Mouse (Mus musculus): ENCODE data around the gene Spn. TPM values are rescaled to one million over a fixed set of nuclear protein-coding genes. Genes with fewer than 3 reads are reported as not detected.

Gene Spn
- polyA plus RNA-seq, 1 experiment from 2014 or later, result not detected

- Histone ChIP-seq H3K4me1 (ENCODE audit: control insufficient read depth, insufficient read depth, low read length) (0 out of 2 replicates have a peak, but pooled peaks cover 4% of the 10 kb centered on the region), H3K9me3 (ENCODE audit: control insufficient read depth, low read length) (no peaks in the 10 kb centered on the region), H3K9ac (replicated peaks; ENCODE audit: low read length) (no peak overlapping the region), H3K27ac (replicated peaks; ENCODE audit: low read depth, low read length) (no peak overlapping the region), H3K36me3 (ENCODE audit: control insufficient read depth, insufficient read depth, low read length) (no peaks in the 10 kb centered on the region), H3K4me2 (ENCODE audit: low read length) (no peak overlapping the region), H3K27me3 (ENCODE audit: control insufficient read depth, insufficient read depth, low read length) (no peaks in the 10 kb centered on the region), H3K4me3 (replicated peaks; ENCODE audit: low read depth, low read length) (no peak overlapping the region)
- 76% methylated on average over 2 of the region's 2 CpGs for WGBS
- no peak for ATAC-seq (ENCODE audit: low FRiP score, low TSS enrichment)
- DNase-seq, result no peak
These were observed 52.8 kb downstream of the Spn start for GRCm38 (mm10) chr7:127084794-127085193.

- Histone ChIP-seq H3K4me2 (ENCODE audit: low read length) (no peak overlapping the region), H3K27ac (replicated peaks; ENCODE audit: low read depth, low read length) (no peak overlapping the region), H3K36me3 (ENCODE audit: control insufficient read depth, insufficient read depth, low read length) (no peaks in the 10 kb centered on the region), H3K9ac (replicated peaks; ENCODE audit: low read length) (no peak overlapping the region), H3K4me3 (replicated peaks; ENCODE audit: low read depth, low read length) (no peak overlapping the region), H3K4me1 (ENCODE audit: control insufficient read depth, insufficient read depth, low read length) (no peaks in the 10 kb centered on the region), H3K27me3 (ENCODE audit: control insufficient read depth, insufficient read depth, low read length) (no peaks in the 10 kb centered on the region), H3K9me3 (ENCODE audit: control insufficient read depth, low read length) (no peaks in the 10 kb centered on the region)
- DNase-seq (no peak), ATAC-seq (ENCODE audit: low FRiP score, low TSS enrichment) (no peak)
- 89% methylated on average over 4 of the region's 4 CpGs for WGBS
These were observed 53.9 kb downstream of the Spn start for GRCm38 (mm10) chr7:127083689-127084088.

- Histone ChIP-seq H3K4me1 (ENCODE audit: control insufficient read depth, insufficient read depth, low read length) (no peaks in the 10 kb centered on the region), H3K9me3 (ENCODE audit: control insufficient read depth, low read length) (no peaks in the 10 kb centered on the region), H3K4me3 (replicated peaks; ENCODE audit: low read depth, low read length) (no peak overlapping the region), H3K36me3 (ENCODE audit: control insufficient read depth, insufficient read depth, low read length) (no peaks in the 10 kb centered on the region), H3K27me3 (ENCODE audit: control insufficient read depth, insufficient read depth, low read length) (no peaks in the 10 kb centered on the region), H3K27ac (replicated peaks; ENCODE audit: low read depth, low read length) (no peak overlapping the region), H3K4me2 (ENCODE audit: low read length) (no peak overlapping the region), H3K9ac (replicated peaks; ENCODE audit: low read length) (no peak overlapping the region)
- ATAC-seq (ENCODE audit: low FRiP score, low TSS enrichment) (no peak), DNase-seq (no peak)
- WGBS, result 55% methylated on average over 2 of the region's 2 CpGs
These were observed 54.6 kb downstream of the Spn start for GRCm38 (mm10) chr7:127082995-127083394.

- no peaks in the 10 kb centered on the region for H3K36me3 ChIP-seq (ENCODE audit: control insufficient read depth, insufficient read depth, low read length)
- no peak for ATAC-seq (ENCODE audit: low FRiP score, low TSS enrichment)
- DNase-seq, result no peak
- H3K27ac ChIP-seq (replicated peaks; ENCODE audit: low read depth, low read length), result no peak overlapping the region
- H3K4me2 ChIP-seq (ENCODE audit: low read length), result no peak overlapping the region
- H3K9ac ChIP-seq (replicated peaks; ENCODE audit: low read length), result no peak overlapping the region
- H3K9me3 ChIP-seq (ENCODE audit: control insufficient read depth, low read length), result no peaks in the 10 kb centered on the region
- 86% methylated on average over 8 of the region's 8 CpGs for WGBS
- no peak overlapping the region for H3K4me3 ChIP-seq (replicated peaks; ENCODE audit: low read depth, low read length)
- H3K27me3 ChIP-seq (ENCODE audit: control insufficient read depth, insufficient read depth, low read length), result no peaks in the 10 kb centered on the region
- H3K4me1 ChIP-seq (ENCODE audit: control insufficient read depth, insufficient read depth, low read length), result no peaks in the 10 kb centered on the region
These were observed 55.4 kb downstream of the Spn start for GRCm38 (mm10) chr7:127082271-127082670.

Other genes starting within 250 kb of the Spn start
- 29.2 and 34.9 TPM in 2 replicates for gene Tmem219, start 214.9 kb downstream of the Spn start, polyA plus RNA-seq (2014; fragmentation: Nextera tagmentation; extraction: Ambion mirVana)
- 98.6 and 106 TPM in 2 replicates for gene Kctd13, start 208.9 kb downstream of the Spn start, polyA plus RNA-seq (2014; fragmentation: Nextera tagmentation; extraction: Ambion mirVana)
- gene Asphd1, start 188.2 kb downstream of the Spn start, polyA plus RNA-seq (2014; fragmentation: Nextera tagmentation; extraction: Ambion mirVana), result 6.5 and 7.0 TPM in 2 replicates
- 59.1 and 66.9 TPM in 2 replicates for gene Sez6l2, start 187.3 kb downstream of the Spn start, polyA plus RNA-seq (2014; fragmentation: Nextera tagmentation; extraction: Ambion mirVana)
- 101 and 106 TPM in 2 replicates for gene Cdipt, start 161.9 kb downstream of the Spn start, polyA plus RNA-seq (2014; fragmentation: Nextera tagmentation; extraction: Ambion mirVana)
- gene Cdiptos, start 161.7 kb downstream of the Spn start, polyA plus RNA-seq (2014; fragmentation: Nextera tagmentation; extraction: Ambion mirVana), result 1.1 and 1.3 TPM in 2 replicates
- gene Mvp, start 123.2 kb downstream of the Spn start, polyA plus RNA-seq (2014; fragmentation: Nextera tagmentation; extraction: Ambion mirVana), result 1.7 and 3.1 TPM in 2 replicates
- gene Pagr1b, start 121.3 kb downstream of the Spn start, polyA plus RNA-seq (2014; fragmentation: Nextera tagmentation; extraction: Ambion mirVana), result not detected in 2 replicates
- 21.2 and 38.3 TPM in 2 replicates for gene Pagr1a, start 120.5 kb downstream of the Spn start, polyA plus RNA-seq (2014; fragmentation: Nextera tagmentation; extraction: Ambion mirVana)
- gene Gm42742, start 116.7 kb downstream of the Spn start, polyA plus RNA-seq (2014; fragmentation: Nextera tagmentation; extraction: Ambion mirVana), result 53.4 and 64.6 TPM in 2 replicates
- 21.8 and 28.9 TPM in 2 replicates for gene Prrt2, start 116.6 kb downstream of the Spn start, polyA plus RNA-seq (2014; fragmentation: Nextera tagmentation; extraction: Ambion mirVana)
- gene Maz, start 110.8 kb downstream of the Spn start, polyA plus RNA-seq (2014; fragmentation: Nextera tagmentation; extraction: Ambion mirVana), result 68.3 and 80.8 TPM in 2 replicates
- gene Kif22, start 95.4 kb downstream of the Spn start, polyA plus RNA-seq (2014; fragmentation: Nextera tagmentation; extraction: Ambion mirVana), result 18.9 and 30.2 TPM in 2 replicates
- not detected in 2 replicates for gene Zg16, start 50.5 kb downstream of the Spn start, polyA plus RNA-seq (2014; fragmentation: Nextera tagmentation; extraction: Ambion mirVana)
- gene AI467606, start 46.5 kb downstream of the Spn start, polyA plus RNA-seq (2014; fragmentation: Nextera tagmentation; extraction: Ambion mirVana), result 0.84 and 2.2 TPM in 2 replicates
- 0.11 and 0.67 TPM in 2 replicates for gene Qprt, start 15.6 kb downstream of the Spn start, polyA plus RNA-seq (2014; fragmentation: Nextera tagmentation; extraction: Ambion mirVana)
- gene Cd2bp2, start 58.2 kb upstream of the Spn start, polyA plus RNA-seq (2014; fragmentation: Nextera tagmentation; extraction: Ambion mirVana), result 59.5 and 81.1 TPM in 2 replicates
- gene Tbc1d10b, start 70.6 kb upstream of the Spn start, polyA plus RNA-seq (2014; fragmentation: Nextera tagmentation; extraction: Ambion mirVana), result 24.6 and 27.6 TPM in 2 replicates
- 4.3 and 4.5 TPM in 2 replicates for gene Mylpf, start 71.1 kb upstream of the Spn start, polyA plus RNA-seq (2014; fragmentation: Nextera tagmentation; extraction: Ambion mirVana)
- 31.9 and 39.7 TPM in 2 replicates for gene Zfp553, start 95.2 kb upstream of the Spn start, polyA plus RNA-seq (2014; fragmentation: Nextera tagmentation; extraction: Ambion mirVana)
- gene Sept1, start 95.3 kb upstream of the Spn start, polyA plus RNA-seq (2014; fragmentation: Nextera tagmentation; extraction: Ambion mirVana), result 11.6 and 13.6 TPM in 2 replicates
- 55.2 and 71.2 TPM in 2 replicates for gene Zfp771, start 106.5 kb upstream of the Spn start, polyA plus RNA-seq (2014; fragmentation: Nextera tagmentation; extraction: Ambion mirVana)
- 125 and 134 TPM in 2 replicates for gene Dctpp1, start 122.9 kb upstream of the Spn start, polyA plus RNA-seq (2014; fragmentation: Nextera tagmentation; extraction: Ambion mirVana)
- gene Sephs2, start 136.2 kb upstream of the Spn start, polyA plus RNA-seq (2014; fragmentation: Nextera tagmentation; extraction: Ambion mirVana), result 77.6 and 78.4 TPM in 2 replicates
- 0.22 and 0.39 TPM in 2 replicates for gene Itgal, start 158.4 kb upstream of the Spn start, polyA plus RNA-seq (2014; fragmentation: Nextera tagmentation; extraction: Ambion mirVana)
- 5.1 and 12.9 TPM in 2 replicates for gene Zfp768, start 207.8 kb upstream of the Spn start, polyA plus RNA-seq (2014; fragmentation: Nextera tagmentation; extraction: Ambion mirVana)
- gene Zfp747, start 238.2 kb upstream of the Spn start, polyA plus RNA-seq (2014; fragmentation: Nextera tagmentation; extraction: Ambion mirVana), result 7.0 and 7.7 TPM in 2 replicates
- gene 9130019O22Rik, start 249.3 kb upstream of the Spn start, polyA plus RNA-seq (2014; fragmentation: Nextera tagmentation; extraction: Ambion mirVana), result 5.3 and 6.9 TPM in 2 replicates